Mouse (Mus musculus): ENCODE data around the gene Sirt1.

DNA sequence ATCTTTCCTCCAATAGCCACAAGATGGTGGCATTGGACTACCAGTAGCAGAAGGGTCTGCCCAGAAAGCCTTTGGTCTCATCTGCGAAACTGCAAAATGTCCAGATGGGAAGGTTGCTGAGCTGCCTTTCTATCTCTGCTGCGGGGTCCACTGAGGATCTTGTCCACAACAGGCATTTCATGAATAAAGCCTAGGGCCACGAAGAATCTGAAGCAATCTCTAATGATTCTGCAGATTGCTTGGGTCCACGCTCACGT, 41.2 kb upstream of the Sirt1 start:
- TF ChIP-seq CTCF (conservative IDR thresholded peaks at IDR 0.05; ENCODE audit: low read length) (no peak), POU5F1 (IDR thresholded peaks at IDR 0.05; ENCODE audit: borderline replicate concordance, low read length) (no peak), NANOG (IDR thresholded peaks at IDR 0.05; ENCODE audit: borderline replicate concordance, low read length) (no peak)
